Mouse (Mus musculus) monocyte, adult 59 days (primary cell): ENCODE measurements around the gene Acsbg2. TPM values are rescaled to one million over a fixed set of nuclear protein-coding genes. Genes with fewer than 3 reads are reported as not detected.

Experiments used
- total RNA-seq, 2 experiments: library from RNA; stranded (reverse); gene quantifications; one replicate each; pipeline ENCODE4 v1.2.4; 2023

Gene Acsbg2
- total RNA-seq: not detected

DNA sequence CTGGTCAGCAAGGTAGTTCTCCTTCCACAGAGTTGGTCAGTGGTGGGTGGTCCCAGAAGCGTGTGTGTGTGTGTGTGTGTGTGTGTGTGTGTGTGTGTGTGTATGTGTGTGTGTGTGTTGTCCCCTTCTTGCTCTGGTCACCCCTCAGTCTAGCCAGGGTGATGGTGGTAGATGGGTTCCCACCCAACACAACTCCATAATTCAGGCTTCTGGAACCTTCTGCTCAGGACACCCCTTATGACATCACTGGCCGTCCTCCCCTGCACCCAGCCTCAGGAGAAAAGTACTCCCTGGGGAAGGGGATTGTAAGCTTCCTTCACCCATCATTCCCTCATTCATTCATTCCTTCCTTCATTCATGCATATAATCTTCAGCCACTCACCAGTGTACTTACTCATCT lies at the start of gene Acsbg2:
TSS of gene Acsbg2 (minus strand) at position 211 of the 400 bp plus-strand sequence.

DNA sequence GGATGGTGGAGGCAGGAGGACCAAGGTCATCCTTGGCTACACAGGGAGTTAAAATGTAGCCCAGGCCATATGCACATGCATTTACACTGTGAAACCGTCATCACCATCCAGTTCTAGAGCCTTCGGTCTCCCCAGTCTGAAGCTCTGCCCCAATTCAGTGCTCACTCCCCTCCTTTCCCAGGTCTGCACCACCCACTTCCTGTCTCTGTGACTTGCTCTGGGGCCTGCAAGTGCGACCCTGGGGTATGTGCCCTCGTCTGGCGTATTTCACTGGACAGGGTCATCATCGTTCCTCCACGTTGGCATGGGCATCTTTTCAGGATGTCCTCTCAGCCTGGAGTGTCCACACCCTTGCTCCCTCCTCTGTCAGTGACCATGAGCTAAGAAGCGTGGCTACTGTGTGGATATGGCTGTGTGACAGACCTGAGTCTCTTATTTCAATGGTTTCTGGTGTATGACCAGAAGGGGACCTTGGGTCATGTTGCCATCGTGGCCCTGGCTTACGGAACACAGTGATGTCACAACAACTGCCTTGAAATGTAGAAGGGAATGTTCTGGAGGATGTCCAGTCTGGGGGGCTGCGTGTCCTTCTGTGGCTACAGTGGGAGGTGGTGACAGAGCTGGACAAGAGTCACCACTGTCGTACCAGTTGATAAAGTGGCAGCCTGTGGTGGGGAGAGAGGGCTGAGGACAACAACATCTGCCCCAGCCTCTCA lies 847 bp upstream of the Acsbg2 start, which contains the start of gene 1700061G19Rik:
TSS of gene 1700061G19Rik (plus strand) at position 542 of the 716 bp plus-strand sequence.

DNA sequence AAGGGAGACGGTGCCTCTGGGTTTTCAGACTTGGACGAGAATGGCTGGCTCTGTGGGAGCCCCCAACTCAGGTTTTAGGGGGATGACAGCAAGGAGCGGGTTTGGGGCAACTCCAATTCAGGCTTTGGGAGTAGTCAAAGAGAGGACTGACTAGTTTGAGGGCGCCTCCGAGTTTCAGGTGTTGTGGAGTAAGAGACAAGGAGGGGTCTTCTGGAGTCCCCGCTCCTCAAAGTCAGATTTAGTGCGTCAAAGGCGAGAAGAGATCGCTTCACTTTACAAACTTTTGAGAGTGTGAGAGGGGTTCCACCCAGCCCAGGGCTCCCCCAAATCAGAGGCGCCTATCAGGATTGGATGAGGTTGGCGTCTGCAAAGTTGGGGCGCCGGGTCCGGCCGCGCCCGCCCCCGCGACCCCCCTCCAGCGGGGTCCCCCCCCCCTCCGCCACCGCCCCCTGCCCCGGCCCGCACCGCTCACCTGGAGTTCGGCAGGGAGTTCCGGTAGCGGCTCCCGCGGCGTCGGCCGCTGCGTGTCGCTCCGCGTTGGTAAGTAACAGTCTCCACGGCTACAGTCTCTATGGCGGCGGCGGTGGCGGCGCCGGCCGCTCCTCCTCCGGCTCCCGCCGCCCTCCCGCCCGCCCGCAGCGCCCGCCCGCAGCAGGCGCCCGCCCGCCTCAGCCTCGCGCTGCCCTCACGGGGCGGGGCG lies 43.7 kb downstream of the Acsbg2 start, which contains the start of gene Rfx2:
TSS of gene Rfx2 (minus strand) at position 603 of the 700 bp plus-strand sequence.

Other genes with a start within 250 kb of the Acsbg2 start
- gene Lonp1, start 247.6 kb downstream of the Acsbg2 start, total RNA-seq: 10 to 100 TPM; 30.7 to 32.1 TPM
- under 1 TPM; 0.42 to 0.55 TPM for gene Catsperd, start 246.3 kb downstream of the Acsbg2 start, total RNA-seq
- 10 to 100 TPM; 68.3 to 70.9 TPM for gene Ranbp3, start 201.2 kb downstream of the Acsbg2 start, total RNA-seq
- gene Ndufa11, start 156.7 kb downstream of the Acsbg2 start, total RNA-seq: 10 to 100 TPM; 65.3 to 82.2 TPM
- 1 to 10 TPM; 5.4 to 5.7 TPM for gene Vmac, start 156.4 kb downstream of the Acsbg2 start, total RNA-seq
- not detected for gene Nrtn, start 116.9 kb downstream of the Acsbg2 start, total RNA-seq
- 10 to 100 TPM; 47.3 to 49.5 TPM for gene Dus3l, start 109.7 kb downstream of the Acsbg2 start, total RNA-seq
- gene Prr22, start 104.2 kb downstream of the Acsbg2 start, total RNA-seq: under 1 TPM; 0.42 to 0.70 TPM
- gene Rfx2, start 43.4 kb downstream of the Acsbg2 start, total RNA-seq: 10 to 100 TPM; 71.8 to 73.4 TPM
- gene 1700061G19Rik, start 1.0 kb upstream of the Acsbg2 start, total RNA-seq: under 1 TPM in 1 of 2 experiments, not detected in 1; 0.24 TPM
- 10 to 100 TPM; 27.3 to 28.0 TPM for gene Mllt1, start 61.0 kb upstream of the Acsbg2 start, total RNA-seq
- not detected for gene Acer1, start 107.7 kb upstream of the Acsbg2 start, total RNA-seq
- 10 to 100 TPM; 12.6 to 19.9 TPM for gene Clpp, start 115.9 kb upstream of the Acsbg2 start, total RNA-seq
- gene Alkbh7, start 122.9 kb upstream of the Acsbg2 start, total RNA-seq: 10 to 100 TPM; 11.1 to 12.4 TPM
- gene Pspn, start 125.6 kb upstream of the Acsbg2 start, total RNA-seq: 1 to 10 TPM in 1 of 2 experiments, not detected in 1; 1.6 TPM
- 10 to 100 TPM; 46.9 to 54.3 TPM for gene Gtf2f1, start 136.8 kb upstream of the Acsbg2 start, total RNA-seq
- gene Gm17949, start 137.0 kb upstream of the Acsbg2 start, total RNA-seq: not detected
- 100 to 1,000 TPM in 1 of 2 experiments, 10 to 100 TPM in 1; 98.9 to 101 TPM for gene Khsrp, start 157.1 kb upstream of the Acsbg2 start, total RNA-seq
- gene Slc25a41, start 167.2 kb upstream of the Acsbg2 start, total RNA-seq: not detected
- gene Crb3, start 184.7 kb upstream of the Acsbg2 start, total RNA-seq: not detected
- gene Slc25a23, start 185.4 kb upstream of the Acsbg2 start, total RNA-seq: 1 to 10 TPM; 4.1 to 5.2 TPM
- 100 to 1,000 TPM; 114 to 120 TPM for gene Dennd1c, start 204.1 kb upstream of the Acsbg2 start, total RNA-seq
- not detected for gene Tubb4a, start 213.3 kb upstream of the Acsbg2 start, total RNA-seq
- 10 to 100 TPM; 15.9 to 16.5 TPM for gene Tnfsf9, start 230.9 kb upstream of the Acsbg2 start, total RNA-seq